Mouse (Mus musculus): ENCODE results near the gene Tspyl2.

GRCm38 (mm10) chrX:152306224-152306623 lies 36.0 kb downstream of the Tspyl2 start:
- TF ChIP-seq CTCF (IDR thresholded peaks at IDR 0.05) (no peak), EP300 (IDR thresholded peaks at IDR 0.05) (no peak)
